Mouse (Mus musculus) CH12.LX (cell line): ENCODE measurements around the gene Ccdc152. TPM values are rescaled to one million over a fixed set of nuclear protein-coding genes. Genes with fewer than 3 reads are reported as not detected.
"Not testable (repeated sequence)": the region's sequence is repeated elsewhere in the genome, so short reads cannot be mapped to it uniquely, and the experiment has no call there.

Source experiments
- DNase-seq: peaks from one replicate; pipeline ENCODE4 v3.0.0-alpha.2; 2013; ENCODE audit errors: extremely low read depth
- H3K27ac ChIP-seq: 2 replicates; pipeline ENCODE4 v1.5.1; 2012; ENCODE audit warnings: low read depth, mild to moderate bottlenecking, control low read depth, moderate library complexity; ENCODE audit not compliant: insufficient read depth
- H3K27me3 ChIP-seq: replicated peaks from 2 replicates; pipeline ENCODE3; 2012; ENCODE audit warnings: inconsistent platforms
- H3K36me3 ChIP-seq, 2 experiments: replicated peaks in 1 of 2; 2 replicates each; pipeline versions ENCODE3 to v1.6.1; 2012; ENCODE audit warnings: inconsistent platforms in 1 of 2, low read length in 1 of 2, mild to moderate bottlenecking in 1 of 2, mixed read lengths in 1 of 2, moderate library complexity in 1 of 2; ENCODE audit not compliant: control insufficient read depth in 1 of 2, insufficient read depth in 1 of 2
- H3K4me1 ChIP-seq, 2 experiments: 2 replicates each; pipeline ENCODE4 v1.6.1; 2012; ENCODE audit warnings: inconsistent platforms in 1 of 2, moderate library complexity in 1 of 2; ENCODE audit not compliant: insufficient read depth in 2 of 2, control insufficient read depth in 1 of 2
- H3K4me2 ChIP-seq: 2 replicates; pipeline ENCODE4 v1.6.1; 2012; ENCODE audit warnings: low read depth, mild to moderate bottlenecking, control low read depth; ENCODE audit not compliant: poor library complexity, insufficient read depth, severe bottlenecking
- H3K4me3 ChIP-seq, 3 experiments: fragments of 150-350 bp in 1 of 3; sonication (generic) in 1 of 3; replicated peaks in 1 of 3; 2 replicates each; pipeline versions ENCODE3 to v1.5.1; 2011 to 2012; ENCODE audit warnings: low read depth in 2 of 3, low read length in 2 of 3, mild to moderate bottlenecking in 2 of 3, moderate library complexity in 2 of 3, control low read depth in 1 of 3, improper control_type of control experiment in 1 of 3, inconsistent platforms in 1 of 3, mixed read lengths in 1 of 3; ENCODE audit not compliant: poor library complexity in 1 of 3
- H3K79me2 ChIP-seq: replicated peaks from 2 replicates; pipeline ENCODE4 v1.6.1; 2012; ENCODE audit warnings: mild to moderate bottlenecking, moderate library complexity; ENCODE audit not compliant: control insufficient read depth, poor library complexity, insufficient read depth, severe bottlenecking; ENCODE audit errors: extremely low read depth
- H3K9ac ChIP-seq: 2 replicates; pipeline ENCODE4 v1.6.1; 2012; ENCODE audit warnings: low read depth, mild to moderate bottlenecking, control low read depth, moderate library complexity; ENCODE audit not compliant: insufficient read depth
- H3K9me3 ChIP-seq: replicated peaks from 2 replicates; pipeline ENCODE3; 2012; ENCODE audit warnings: low read length, inconsistent platforms, mixed read lengths
- CHD1 ChIP-seq: IDR thresholded peaks from 2 replicates; pipeline ENCODE4 v1.6.1; 2012; ENCODE audit warnings: low read depth, low read length, improper control_type of control experiment, inconsistent platforms
- CHD2 ChIP-seq: IDR thresholded peaks from 2 replicates; pipeline ENCODE4 v1.6.1; 2011; ENCODE audit warnings: low read length, improper control_type of control experiment
- CTCF ChIP-seq, 2 experiments: IDR thresholded peaks in 1 of 2; conservative IDR thresholded peaks in 1 of 2; 2 replicates each; pipeline ENCODE4 v1.5.1; 2011 to 2012; ENCODE audit warnings: low read depth in 2 of 2, low read length in 2 of 2, improper control_type of control experiment in 1 of 2, inconsistent platforms in 1 of 2, mild to moderate bottlenecking in 1 of 2, moderate library complexity in 1 of 2
- E2F4 ChIP-seq: IDR thresholded peaks from 2 replicates; pipeline ENCODE4 v1.6.1; 2011; ENCODE audit warnings: low read depth, low read length, improper control_type of control experiment; ENCODE audit not compliant: insufficient replicate concordance
- ETS1 ChIP-seq: conservative IDR thresholded peaks from 2 replicates; pipeline ENCODE4 v1.6.1; 2012; ENCODE audit warnings: low read depth, mild to moderate bottlenecking, inconsistent platforms, low read length, improper control_type of control experiment, moderate library complexity
- GABPA ChIP-seq: IDR thresholded peaks from 2 replicates; pipeline ENCODE4 v1.6.1; 2012; ENCODE audit warnings: low read depth, low read length, improper control_type of control experiment, inconsistent platforms; ENCODE audit not compliant: insufficient replicate concordance
- HCFC1 ChIP-seq: IDR thresholded peaks from 2 replicates; pipeline ENCODE4 v1.6.1; 2012; ENCODE audit warnings: low read depth, mild to moderate bottlenecking, inconsistent platforms, low read length, improper control_type of control experiment
- IRF4 ChIP-seq: IDR thresholded peaks from 2 replicates; pipeline ENCODE4 v1.6.1; 2014; ENCODE audit warnings: low read depth, mild to moderate bottlenecking, inconsistent platforms, low read length, improper control_type of control experiment
- JUND ChIP-seq: conservative IDR thresholded peaks from 2 replicates; pipeline ENCODE4 v1.6.1; 2011; ENCODE audit warnings: low read depth, low read length, improper control_type of control experiment
- KAT2A ChIP-seq: IDR thresholded peaks from 2 replicates; pipeline ENCODE4 v1.6.1; 2012; ENCODE audit warnings: low read length, improper control_type of control experiment, inconsistent platforms; ENCODE audit not compliant: insufficient replicate concordance
- MAFK ChIP-seq: IDR thresholded peaks from 2 replicates; pipeline ENCODE4 v1.6.1; 2011; ENCODE audit warnings: low read length, improper control_type of control experiment; ENCODE audit not compliant: insufficient replicate concordance
- MAX ChIP-seq: IDR thresholded peaks from 2 replicates; pipeline ENCODE4 v1.6.1; 2011; ENCODE audit warnings: low read length, improper control_type of control experiment
- MEF2A ChIP-seq: IDR thresholded peaks from 2 replicates; pipeline ENCODE4 v1.6.1; 2014; ENCODE audit warnings: low read depth, mild to moderate bottlenecking, inconsistent platforms, low read length, improper control_type of control experiment, borderline replicate concordance
- NELFE ChIP-seq: IDR thresholded peaks from 2 replicates; pipeline ENCODE4 v1.6.1; 2011; ENCODE audit warnings: low read depth, low read length, improper control_type of control experiment
- NRF1 ChIP-seq: IDR thresholded peaks from 2 replicates; pipeline ENCODE4 v1.6.1; 2014; ENCODE audit warnings: low read depth, mild to moderate bottlenecking, inconsistent platforms, low read length, improper control_type of control experiment, moderate library complexity
- PAX5 ChIP-seq: IDR thresholded peaks from 2 replicates; pipeline ENCODE4 v1.6.1; 2012; ENCODE audit warnings: low read length, inconsistent platforms, mixed read lengths
- POLR2A ChIP-seq: IDR thresholded peaks from 2 replicates; pipeline ENCODE4 v1.6.1; 2011; ENCODE audit warnings: low read depth, mild to moderate bottlenecking, improper control_type of control experiment, low read length
- POLR2AphosphoS2 ChIP-seq: IDR thresholded peaks from 2 replicates; pipeline ENCODE4 v1.6.1; 2011; ENCODE audit warnings: low read depth, low read length, improper control_type of control experiment
- RAD21 ChIP-seq: IDR thresholded peaks from 2 replicates; pipeline ENCODE4 v1.6.1; 2011; ENCODE audit warnings: low read depth, mild to moderate bottlenecking, low read length, improper control_type of control experiment, moderate library complexity
- SIN3A ChIP-seq: IDR thresholded peaks from 2 replicates; pipeline ENCODE4 v1.6.1; 2012; ENCODE audit warnings: low read length, improper control_type of control experiment, inconsistent platforms
- TCF12 ChIP-seq: IDR thresholded peaks from 2 replicates; pipeline ENCODE4 v1.6.1; 2014; ENCODE audit warnings: low read depth, mild to moderate bottlenecking, inconsistent platforms, low read length, improper control_type of control experiment
- UBTF ChIP-seq: IDR thresholded peaks from 2 replicates; pipeline ENCODE4 v1.6.1; 2012; ENCODE audit warnings: low read depth, mild to moderate bottlenecking, inconsistent platforms, low read length, improper control_type of control experiment, moderate library complexity
- USF1 ChIP-seq: IDR thresholded peaks from 2 replicates; pipeline ENCODE4 v1.6.1; 2014; ENCODE audit warnings: low read depth, mild to moderate bottlenecking, inconsistent platforms, low read length, improper control_type of control experiment
- ZMIZ1 ChIP-seq: IDR thresholded peaks from 2 replicates; pipeline ENCODE4 v1.6.1; 2012; ENCODE audit warnings: low read depth, mild to moderate bottlenecking, inconsistent platforms, low read length, improper control_type of control experiment
- ZNF384 ChIP-seq: IDR thresholded peaks from 2 replicates; pipeline ENCODE4 v1.6.1; 2012; ENCODE audit warnings: low read depth, low read length, improper control_type of control experiment, inconsistent platforms
- dilution Hi-C: fragments of 300-500 bp; cut with MboI; formaldehyde crosslinking; loops from 2 replicates; pipeline ENCODE4 v1.14.3; 2020; ENCODE audit warnings: low sequenced_read_pairs; ENCODE audit not compliant: extremely low pct_unique_long_range_greater_than_20kb, extremely low pct_ligation_motif_present
- in situ Hi-C: fragments of 300-500 bp; cut with MboI; formaldehyde crosslinking; loops from 3 replicates; pipeline ENCODE4 v1.14.3; 2019; ENCODE audit warnings: low sequenced_read_pairs, low pct_ligation_motif_present, low pct_unique_long_range_greater_than_20kb, mixed read lengths
- polyA plus RNA-seq: library from polyadenylated mRNA; unstranded; fragments of >175 nt; gene quantifications from 2 replicates; pipeline ENCODE4 v1.2.1, GENCODE M21; 2012; ENCODE audit warnings: low read depth; ENCODE audit not compliant: insufficient read length
- total RNA-seq, 2 experiments: library from RNA; depleted of rRNA; stranded (reverse); fragments of 300-350 nt in 1 of 2; fragments of >200 nt in 1 of 2; gene quantifications; 2 replicates each; pipeline ENCODE4 v1.2.3; 2012 to 2014

The Ccdc152 gene
- total and polyA plus RNA-seq, 3 experiments = 0.08 to 0.99 TPM; not detected in 1

GRCm38 (mm10) chr15:3251718-3252067, 51.6 kb downstream of the Ccdc152 start:
- dilution Hi-C loops (no loop called here), in situ Hi-C loops (no loop called here)
- H3K9ac ChIP-seq = no peak overlapping the region
- no peak overlapping the region for H3K4me2 ChIP-seq
- no peaks in the 10 kb centered on the region for H3K36me3 ChIP-seq
- H3K9me3 ChIP-seq = no peaks in the 10 kb centered on the region
- H3K27ac ChIP-seq = no peak overlapping the region
- H3K4me1 ChIP-seq = no peaks in the 10 kb centered on the region
- no peak for TF ChIP-seq MEF2A
- TF ChIP-seq CTCF (conservative IDR thresholded peaks at IDR 0.05 in 1 of 2, IDR thresholded peaks at IDR 0.05 in 1 of 2; ENCODE audit: low read depth in 2 of 2, low read length in 2 of 2) = no peak
- TF ChIP-seq, all 38 proteins: peak for 0
- H3K4me3 ChIP-seq = no peak overlapping the region
- no peak for DNase-seq
- H3K27me3 ChIP-seq = no peaks in the 10 kb centered on the region
- no peaks in the 10 kb centered on the region for H3K79me2 ChIP-seq

- Histone ChIP-seq H3K27me3 (no peaks in the 10 kb centered on the region), H3K9me3 (no peaks in the 10 kb centered on the region), H3K27ac (no peak overlapping the region), H3K36me3 (no peaks in the 10 kb centered on the region), H3K4me3 (no peak overlapping the region), H3K79me2 (no peaks in the 10 kb centered on the region), H3K4me2 (no peak overlapping the region), H3K9ac (no peak overlapping the region), H3K4me1 (no peaks in the 10 kb centered on the region)
- DNase-seq = no peak
- no peak for TF ChIP-seq HCFC1
- no peak for TF ChIP-seq TCF12
- no peak for TF ChIP-seq KAT2A
- no peak for TF ChIP-seq ZNF384
- TF ChIP-seq ZMIZ1 = no peak
- no peak for TF ChIP-seq POLR2A
- no peak for TF ChIP-seq SIN3A
- TF ChIP-seq IRF4 = no peak
- TF ChIP-seq ETS1 = no peak
- TF ChIP-seq UBTF = no peak
- TF ChIP-seq RAD21 = no peak
- no peak for TF ChIP-seq MEF2A
- dilution Hi-C loops = no loop called here
- in situ Hi-C loops = no loop called here
Measured at GRCm38 (mm10) chr15:3251031-3251717, 52.2 kb downstream of the Ccdc152 start.

GRCm38 (mm10) chr15:3250620-3251019, 52.7 kb downstream of the Ccdc152 start:
- H3K27ac ChIP-seq = no peak overlapping the region
- dilution Hi-C loops = no loop called here

GRCm38 (mm10) chr15:3245036-3245435, 58.3 kb downstream of the Ccdc152 start:
- in situ Hi-C loops, dilution Hi-C loops, DNase-seq, H3K4me2 ChIP-seq, H3K4me1 ChIP-seq, H3K4me3 ChIP-seq, H3K79me2 ChIP-seq, H3K9me3 ChIP-seq, H3K36me3 ChIP-seq, H3K27me3 ChIP-seq, H3K9ac ChIP-seq, H3K27ac ChIP-seq: not testable (repeated sequence)

More at GRCm38 (mm10) chr15:3250620-3251019, 52.7 kb downstream of the Ccdc152 start:
- no peak for DNase-seq
- Histone ChIP-seq H3K9me3 (no peaks in the 10 kb centered on the region), H3K4me3 (no peak overlapping the region)
- no peak for TF ChIP-seq GABPA
- TF ChIP-seq IRF4 = no peak
- TF ChIP-seq POLR2AphosphoS2 = no peak
- TF ChIP-seq CHD2 = no peak
- TF ChIP-seq NELFE = no peak
- TF ChIP-seq NRF1 = no peak
- TF ChIP-seq E2F4 = no peak
- no peak for TF ChIP-seq PAX5
- TF ChIP-seq MAX = no peak
- no peak for TF ChIP-seq CHD1
- no peak for TF ChIP-seq HCFC1
- TF ChIP-seq TCF12 = no peak
- no peak for TF ChIP-seq MEF2A
- TF ChIP-seq RAD21 = no peak
- TF ChIP-seq MAFK = no peak
- no peak for TF ChIP-seq KAT2A
- no peak for TF ChIP-seq USF1
- no peak for TF ChIP-seq JUND
- TF ChIP-seq, all 38 proteins: peak for 0
- H3K27me3 ChIP-seq = no peaks in the 10 kb centered on the region
- H3K36me3 ChIP-seq = no peaks in the 10 kb centered on the region
- in situ Hi-C loops = no loop called here
- H3K9ac ChIP-seq = no peak overlapping the region
- no peaks in the 10 kb centered on the region for H3K4me1 ChIP-seq
- H3K4me2 ChIP-seq = no peak overlapping the region
- H3K79me2 ChIP-seq = no peaks in the 10 kb centered on the region
